Mouse (Mus musculus) embryonic fibroblast, embryonic 13.5 days (primary cell): ENCODE measurements around the gene Pbx1.

Source experiments
- CTCF ChIP-seq: IDR thresholded peaks from 2 replicates; pipeline ENCODE4 v1.5.1; 2011; ENCODE audit warnings: mild to moderate bottlenecking, control low read depth, low read length, moderate library complexity, borderline replicate concordance; ENCODE audit not compliant: insufficient read depth
- POLR2A ChIP-seq: IDR thresholded peaks from 2 replicates; pipeline ENCODE4 v1.6.1; 2011; ENCODE audit warnings: low read depth, mild to moderate bottlenecking, control low read depth, low read length, moderate library complexity

DNA sequence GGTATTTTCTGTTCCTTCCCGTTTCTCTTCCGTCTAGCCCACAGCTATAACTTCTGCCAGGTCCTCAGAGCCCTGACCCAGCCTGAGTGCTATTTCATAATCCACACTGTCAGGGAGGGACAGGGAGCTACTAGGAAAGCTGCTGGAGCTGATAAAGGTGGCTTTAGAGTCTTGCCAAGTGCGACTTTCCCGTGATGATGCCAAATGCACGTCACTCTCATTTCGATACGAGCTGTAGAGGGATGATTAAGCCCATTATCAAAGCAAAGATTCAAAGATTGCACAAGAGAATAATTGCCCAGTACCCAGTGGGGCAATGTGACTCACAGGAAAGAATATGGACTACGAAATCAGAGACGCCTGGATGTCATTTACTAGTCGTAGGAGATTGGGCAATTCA lies 69.6 kb downstream of the Pbx1 start:
- TF ChIP-seq POLR2A (no peak), CTCF (no peak)
